Mouse (Mus musculus) kidney, postnatal 14 days (tissue): Measurements from ENCODE around the gene Syne1.
A peak's percentile ranks its signal among the peaks of the same experiment; 100 is the strongest.

Source experiments
- DNase-seq: peaks from one replicate; pipeline ENCODE4 v3.0.0; 2022; ENCODE audit warnings: mixed read lengths

The Syne1 gene

GRCm38 (mm10) chr10:5551382-5551781 lies at the start of gene Syne1:
Gene Syne1 (minus strand): TSS chr10:5551482.
- no peak for DNase-seq

GRCm38 (mm10) chr10:5600123-5600522 lies 48.8 kb upstream of the Syne1 start:
- DNase-seq, result peak; percentile 82

- no peak for DNase-seq
Observed at GRCm38 (mm10) chr10:5596559-5596958, 45.3 kb upstream of the Syne1 start.

GRCm38 (mm10) chr10:5594457-5594856 lies 43.2 kb upstream of the Syne1 start:
- DNase-seq, result no peak

- peak; percentile 29 for DNase-seq
Observed at GRCm38 (mm10) chr10:5593464-5593863, 42.2 kb upstream of the Syne1 start, which contains the start of gene Myct1. Gene Myct1 (plus strand): TSS chr10:5593775.

DNA sequence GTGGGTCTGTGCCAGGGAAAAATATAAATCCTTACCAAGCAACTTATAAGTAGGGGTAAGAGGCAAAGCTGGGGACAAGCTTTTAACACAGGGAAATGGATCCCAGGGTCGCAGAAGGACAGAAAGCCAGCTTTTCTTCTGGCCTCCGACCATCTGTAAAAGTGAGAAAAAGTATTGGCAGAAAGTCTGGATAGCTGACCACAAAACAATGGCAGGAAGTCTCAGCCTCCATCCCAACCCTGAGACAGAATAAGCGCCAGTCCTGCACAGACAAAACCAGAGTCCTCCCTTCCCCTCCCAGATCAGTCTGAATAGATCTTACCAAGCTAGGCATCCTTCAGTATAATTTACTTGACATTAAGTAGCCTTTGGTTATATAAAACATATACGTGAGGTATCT lies 40.7 kb upstream of the Syne1 start:
- peak; percentile 49 for DNase-seq

- DNase-seq, result no peak
Observed at GRCm38 (mm10) chr10:5591061-5591460, 39.8 kb upstream of the Syne1 start.

DNA sequence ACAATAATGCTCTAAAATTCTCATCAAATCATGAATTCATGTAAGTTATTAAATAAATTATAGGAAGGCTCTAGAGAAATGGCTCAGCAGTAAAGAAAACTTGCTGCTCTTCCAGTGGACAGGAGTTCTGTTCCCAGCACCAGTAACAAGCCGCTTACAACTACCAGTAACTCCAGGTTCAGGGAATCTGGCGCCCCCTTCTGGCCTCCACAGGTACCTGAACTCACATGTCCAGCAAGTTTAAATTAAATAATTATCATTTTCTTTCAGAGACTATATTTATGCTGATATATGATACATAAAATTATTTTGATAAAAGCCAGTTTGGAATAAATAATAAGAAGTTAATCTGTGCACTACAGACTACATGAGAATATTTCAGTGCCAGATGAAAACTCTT lies 22.0 kb upstream of the Syne1 start:
- no peak for DNase-seq

DNA sequence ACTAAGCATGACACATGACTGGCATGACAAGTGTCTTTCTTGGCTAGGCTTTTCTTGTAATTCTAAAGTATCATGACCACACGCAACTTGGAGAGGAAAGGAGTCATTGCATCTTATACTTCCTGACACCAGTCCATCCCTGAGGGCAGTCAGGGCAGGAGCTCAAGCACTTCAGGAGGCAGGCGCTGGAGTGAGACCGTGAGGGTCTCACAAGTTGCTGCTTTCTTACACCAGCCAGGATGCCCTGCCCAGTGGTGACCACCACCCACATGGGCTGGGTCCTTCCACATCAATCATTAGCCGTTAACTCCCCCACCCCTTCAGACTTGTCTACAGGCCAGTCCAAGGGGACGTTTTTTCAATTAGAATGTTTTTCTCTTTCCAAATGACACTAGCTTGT lies 20.1 kb upstream of the Syne1 start:
- no peak for DNase-seq

GRCm38 (mm10) chr10:5570059-5570458 lies 18.8 kb upstream of the Syne1 start:
- DNase-seq, result no peak

DNA sequence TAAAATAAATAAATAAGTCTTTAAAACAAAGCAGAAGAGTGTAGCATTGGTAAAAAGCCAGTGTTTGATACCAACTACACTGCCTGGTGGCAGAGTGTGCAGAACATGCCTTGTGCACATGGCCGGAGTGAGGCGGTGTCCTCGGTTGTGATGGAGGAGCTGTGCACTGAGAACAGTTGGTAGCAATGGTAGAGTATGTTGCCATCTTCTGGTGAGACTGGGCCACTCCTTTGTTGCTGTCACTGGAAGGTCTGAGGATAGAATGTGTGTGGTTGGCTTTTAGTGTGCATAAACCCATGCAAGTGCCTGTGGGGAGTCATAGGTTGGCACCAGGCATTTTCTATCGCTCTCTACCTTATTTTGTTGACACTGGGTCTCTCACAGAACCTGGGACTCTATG lies 17.7 kb upstream of the Syne1 start:
- DNase-seq, result no peak

GRCm38 (mm10) chr10:5561706-5562105 lies 10.4 kb upstream of the Syne1 start:
- DNase-seq, result no peak

- no peak for DNase-seq
Observed at GRCm38 (mm10) chr10:5560526-5560925, 9.2 kb upstream of the Syne1 start.

DNA sequence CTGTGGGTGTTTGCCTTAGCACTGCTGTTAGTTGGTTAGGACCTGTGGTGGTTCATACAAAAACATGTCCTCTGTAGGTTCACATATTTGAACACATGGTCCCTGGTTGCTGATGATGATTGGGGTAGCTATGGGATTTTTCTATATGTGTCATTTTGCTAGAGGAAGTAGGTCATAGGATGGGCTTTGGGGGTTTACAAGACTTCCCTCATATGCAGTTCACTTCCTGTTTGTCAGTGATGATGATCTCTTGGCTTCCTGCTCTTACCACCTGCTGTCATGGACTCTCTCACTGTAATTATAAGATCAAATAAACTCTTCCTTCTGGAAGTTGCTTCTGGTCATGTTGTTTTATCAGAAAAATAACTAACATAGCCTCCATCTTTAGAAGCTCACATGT lies 7.5 kb upstream of the Syne1 start:
- no peak for DNase-seq

DNA sequence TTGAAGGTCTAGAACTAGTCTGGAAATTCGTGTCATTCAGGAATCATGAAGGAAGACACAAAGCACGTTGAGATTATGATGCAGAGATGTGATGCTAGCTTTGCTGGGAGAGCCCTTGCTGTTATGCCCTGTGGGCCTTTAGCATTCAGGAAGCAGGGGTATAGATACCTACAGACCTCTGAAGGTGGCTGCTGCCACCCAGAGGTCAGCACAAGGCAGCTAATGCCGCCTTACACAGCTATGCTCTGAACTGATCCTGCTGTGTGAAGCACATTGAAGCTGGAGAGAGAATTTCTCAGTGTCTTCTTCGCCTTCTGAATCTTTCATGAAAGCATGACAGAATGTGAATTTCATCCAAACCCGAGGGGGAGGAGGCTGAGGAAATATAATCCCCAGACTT lies 3.7 kb upstream of the Syne1 start:
- peak; percentile 5 for DNase-seq

DNA sequence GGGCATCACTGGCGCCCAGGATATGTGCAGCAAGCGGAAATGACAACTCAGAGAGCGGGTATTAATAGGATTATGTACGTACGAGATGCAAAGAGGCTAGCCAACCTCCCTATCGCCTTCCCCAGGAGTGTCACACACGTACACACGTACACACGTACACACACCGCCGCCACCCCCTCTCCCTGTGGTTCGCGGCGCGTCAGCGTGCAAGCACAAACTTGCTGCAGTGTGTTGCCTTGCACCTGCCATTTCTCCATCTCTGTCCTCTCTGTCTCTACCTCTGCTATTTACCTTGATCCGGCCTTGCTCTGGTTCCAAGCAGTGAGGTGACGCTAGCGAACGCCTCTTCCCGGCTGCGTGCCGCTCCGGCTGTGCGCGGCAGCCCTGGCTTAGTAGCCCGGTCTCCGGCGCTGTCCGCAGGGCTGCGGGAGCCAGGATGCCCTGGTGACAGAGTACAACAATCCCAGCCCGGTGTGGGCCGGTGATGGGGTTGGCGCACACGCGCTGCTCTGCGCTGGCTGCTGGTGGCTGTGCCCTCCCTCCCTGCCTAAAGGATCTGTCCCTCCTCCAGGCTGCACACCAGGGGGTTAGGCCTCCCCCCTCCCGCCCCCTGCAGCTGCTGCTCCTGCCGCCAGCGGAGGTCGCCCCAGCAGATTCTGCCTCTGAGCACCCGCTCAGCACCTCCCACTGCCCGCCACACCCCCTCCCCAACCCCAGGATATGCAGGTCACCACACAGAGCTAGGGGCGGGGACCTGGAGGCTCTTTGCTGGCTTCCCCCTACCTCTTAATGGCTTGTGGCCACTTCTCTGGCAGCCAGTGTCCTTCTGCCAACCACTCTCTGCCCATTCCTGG lies 887 bp downstream of the Syne1 start:
- DNase-seq, result peak; percentile 51

GRCm38 (mm10) chr10:5549871-5550167 lies 1.5 kb downstream of the Syne1 start:
- no peak for DNase-seq

DNA sequence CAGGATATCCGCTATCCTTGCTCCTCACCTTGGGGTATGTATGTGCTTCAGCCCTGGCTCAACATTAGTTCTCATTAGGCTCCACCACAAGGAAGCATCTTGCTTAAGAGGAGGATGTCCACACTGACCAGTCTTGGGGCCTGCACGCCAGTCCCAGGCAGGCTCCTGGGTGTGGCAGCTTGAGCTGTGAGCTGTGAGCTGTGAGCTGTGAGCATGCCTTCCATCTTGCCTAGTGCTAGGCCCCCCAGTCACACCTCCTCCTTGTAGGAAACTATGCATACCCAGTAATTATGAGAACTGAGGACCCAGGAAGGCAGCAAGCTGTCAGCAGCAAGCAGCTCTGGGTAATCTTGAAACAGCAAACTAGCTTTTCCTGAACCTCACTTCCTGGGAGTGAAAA lies 2.6 kb downstream of the Syne1 start:
- no peak for DNase-seq

DNA sequence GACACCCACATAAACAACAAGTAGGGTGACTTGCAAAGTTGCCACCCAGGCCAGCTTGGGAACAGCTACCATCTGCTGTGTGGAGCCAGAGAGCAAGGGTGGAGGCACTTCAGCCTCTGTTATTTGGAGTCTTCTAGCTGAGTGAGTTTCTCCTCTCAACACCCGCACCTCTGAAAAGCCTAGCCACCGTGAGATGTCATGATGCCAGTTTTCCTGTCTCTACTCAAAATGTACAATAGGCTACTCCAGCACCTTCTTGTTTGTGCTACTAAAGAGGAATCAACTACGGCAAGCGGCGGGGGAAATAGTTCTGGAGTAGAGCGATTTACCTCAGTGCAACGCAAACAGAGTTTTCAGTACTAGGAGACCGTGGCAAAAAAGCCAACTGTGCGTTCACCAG lies 3.5 kb downstream of the Syne1 start:
- no peak for DNase-seq

DNA sequence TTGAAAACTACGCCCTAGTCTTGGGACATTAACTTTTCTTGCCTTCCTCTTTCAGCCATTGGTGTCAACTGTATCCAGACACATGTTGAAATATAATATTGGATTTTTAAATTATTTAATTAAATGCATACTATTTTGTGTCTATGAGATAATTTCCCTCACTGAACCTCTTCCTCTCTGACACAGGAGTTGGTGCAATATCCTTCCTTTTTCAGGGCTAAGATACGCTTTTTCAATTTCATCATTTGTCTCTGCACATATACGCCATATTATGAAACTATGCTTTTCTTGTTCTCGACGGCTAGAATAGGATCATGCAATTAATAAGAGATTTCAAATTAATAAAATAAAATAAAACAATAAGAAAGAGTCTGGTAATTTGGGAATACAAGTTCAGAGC lies 4.9 kb downstream of the Syne1 start:
- DNase-seq, result no peak

GRCm38 (mm10) chr10:5528284-5528683 lies 23.0 kb downstream of the Syne1 start:
- DNase-seq, result no peak

DNA sequence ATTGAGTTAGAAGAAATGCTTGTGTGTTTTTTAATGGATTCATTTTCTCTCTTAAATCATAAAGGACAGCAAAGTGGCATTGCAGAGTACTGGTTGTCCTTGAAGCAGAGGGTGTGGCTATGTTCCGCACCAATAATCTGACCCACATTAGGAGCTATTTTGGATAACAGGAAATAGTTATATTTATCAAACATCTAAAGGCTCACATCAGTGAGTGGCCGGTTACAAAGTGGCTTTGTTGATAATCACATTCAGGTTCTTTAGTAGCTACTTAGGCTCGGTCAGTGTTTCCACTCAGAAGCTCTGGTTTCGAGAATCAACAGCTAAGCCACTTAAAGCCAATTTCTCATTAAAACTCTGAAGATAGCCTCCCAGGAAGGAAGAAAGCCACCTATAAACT lies 23.6 kb downstream of the Syne1 start:
- peak; percentile 6 for DNase-seq

DNA sequence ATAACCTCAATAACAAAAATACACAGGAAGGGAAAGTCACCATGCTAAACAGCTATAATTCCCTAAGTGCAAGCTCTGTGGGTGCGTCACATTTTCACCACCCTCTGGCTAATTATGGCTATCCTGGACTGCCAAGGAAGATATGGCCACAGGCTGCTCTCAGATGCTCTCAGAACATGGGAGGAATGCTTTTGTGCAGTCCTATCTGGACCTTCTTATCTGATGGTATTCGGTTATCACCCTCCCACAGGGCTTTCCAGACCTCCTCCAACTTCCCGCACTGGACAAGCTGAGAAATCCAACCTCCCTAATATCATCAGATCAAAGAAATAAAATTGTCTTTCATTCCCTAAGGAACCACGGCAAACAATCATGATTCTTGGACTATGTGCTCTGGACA lies 28.4 kb downstream of the Syne1 start:
- no peak for DNase-seq

- DNase-seq, result no peak
Observed at GRCm38 (mm10) chr10:5522276-5522675, 29.0 kb downstream of the Syne1 start.

GRCm38 (mm10) chr10:5520695-5521094 lies 30.6 kb downstream of the Syne1 start:
- DNase-seq, result no peak
